Mouse (Mus musculus): ENCODE data around the gene Mrm2. TPM values are rescaled to one million over a fixed set of nuclear protein-coding genes. Genes with fewer than 3 reads are reported as not detected.

Mrm2 gene
- total and polyA plus RNA-seq, 3 experiments = 10.9 to 12.5 (median 11.0) TPM

DNA sequence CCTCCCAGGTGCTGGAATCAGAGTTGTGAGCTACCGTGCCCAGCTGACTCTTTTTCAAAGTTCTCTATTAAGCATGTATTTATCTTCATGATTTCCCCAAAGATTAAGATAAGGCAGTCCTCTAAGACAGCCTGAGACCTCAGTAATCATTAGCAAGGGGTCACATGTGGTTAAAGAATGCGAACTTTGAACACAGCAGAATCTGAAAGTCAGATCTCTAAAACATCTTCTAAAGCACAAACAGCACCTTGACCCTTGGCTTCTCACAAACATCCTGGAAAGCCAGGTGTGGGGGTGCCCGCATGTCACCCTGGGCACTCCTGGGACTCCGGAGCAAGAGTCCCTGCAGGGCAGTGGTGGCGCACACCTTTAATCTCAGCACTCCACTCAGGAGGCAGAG is 32.7 kb upstream of the Mrm2 start:
- intact Hi-C loops (cut with DNase I) = no loop called here
- Histone ChIP-seq H3K79me2 (replicated peaks; ENCODE audit: control insufficient read depth, insufficient read depth, low read length) (peaks cover 1% of the 10 kb centered on the region; the same call in 1 of the 2 replicates), H3K27me3 (ENCODE audit: control insufficient read depth, insufficient read depth, low read length) (no peaks in the 10 kb centered on the region), H3K9ac (ENCODE audit: low read depth, low read length) (no peak overlapping the region), H3K36me3 (ENCODE audit: control insufficient read depth, insufficient read depth, low read length) (no peaks in the 10 kb centered on the region), H3K4me1 (ENCODE audit: control insufficient read depth, insufficient read depth, low read length) (no peaks in the 10 kb centered on the region), H3K4me3 (no peak overlapping the region), H3K27ac (no peak overlapping the region)
- WGBS = 96% methylated on average over 5 of the region's 5 CpGs
- no peak for DNase-seq
- no peak for TF ChIP-seq CTCF (IDR thresholded peaks at IDR 0.05)
- no peak for TF ChIP-seq POLR2A (IDR thresholded peaks at IDR 0.05; ENCODE audit: insufficient read depth, low read depth, low read length)
- TF ChIP-seq EP300 (IDR thresholded peaks at IDR 0.05; ENCODE audit: insufficient read depth, low read depth, low read length) = no peak

DNA sequence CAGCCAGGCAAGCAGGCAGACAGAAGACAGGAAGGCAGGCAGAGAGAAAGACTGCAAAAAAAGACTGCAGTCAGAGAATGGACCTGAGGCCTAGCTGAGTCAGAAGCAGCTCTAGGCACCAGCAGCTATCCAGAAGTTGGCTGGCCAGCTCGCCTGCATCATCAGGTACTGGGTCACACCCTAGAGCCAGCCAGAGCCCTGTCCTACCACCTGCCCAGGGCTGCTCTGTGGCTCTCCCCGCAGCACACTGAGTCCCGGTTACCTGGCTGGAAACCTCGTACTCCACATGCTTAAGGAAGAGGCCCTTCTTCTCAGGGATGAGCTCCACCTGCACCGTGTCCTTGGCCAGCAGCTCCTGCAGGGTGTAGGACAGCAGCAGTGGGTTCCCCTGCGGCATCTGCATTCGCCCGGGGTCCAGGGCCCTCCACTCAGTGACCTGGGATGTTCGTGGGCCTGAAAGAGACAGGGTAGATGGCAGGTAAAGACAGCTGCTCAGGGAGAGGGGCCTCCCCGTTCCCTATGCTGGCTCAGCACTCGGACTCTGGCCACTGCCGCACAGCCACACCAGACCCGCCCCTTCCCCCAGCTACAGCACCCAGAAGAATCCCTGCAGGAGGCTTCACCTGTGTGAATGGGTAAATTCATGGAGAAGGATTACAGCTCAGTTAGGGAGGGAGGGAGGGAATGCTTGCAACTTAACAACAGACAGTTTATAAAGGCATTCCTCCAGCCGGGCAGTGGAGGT is 28.4 kb upstream of the Mrm2 start:
- WGBS = 88% methylated on average over 14 of the region's 14 CpGs
- no peaks in the 10 kb centered on the region for H3K36me3 ChIP-seq (ENCODE audit: control insufficient read depth, insufficient read depth, low read length)
- H3K27ac ChIP-seq = no peak overlapping the region
- H3K4me3 ChIP-seq = no peak overlapping the region
- no peak for TF ChIP-seq EP300 (IDR thresholded peaks at IDR 0.05; ENCODE audit: insufficient read depth, low read depth, low read length)
- no peak for TF ChIP-seq POLR2A (IDR thresholded peaks at IDR 0.05; ENCODE audit: insufficient read depth, low read depth, low read length)
- TF ChIP-seq CTCF (IDR thresholded peaks at IDR 0.05) = no peak
- DNase-seq = no peak
- no peaks in the 10 kb centered on the region for H3K4me1 ChIP-seq (ENCODE audit: control insufficient read depth, insufficient read depth, low read length)
- H3K27me3 ChIP-seq (ENCODE audit: control insufficient read depth, insufficient read depth, low read length) = no peaks in the 10 kb centered on the region
- H3K79me2 ChIP-seq (replicated peaks; ENCODE audit: control insufficient read depth, insufficient read depth, low read length) = no peaks in the 10 kb centered on the region
- intact Hi-C loops (cut with DNase I) = no loop called here
- H3K9ac ChIP-seq (ENCODE audit: low read depth, low read length) = no peak overlapping the region

DNA sequence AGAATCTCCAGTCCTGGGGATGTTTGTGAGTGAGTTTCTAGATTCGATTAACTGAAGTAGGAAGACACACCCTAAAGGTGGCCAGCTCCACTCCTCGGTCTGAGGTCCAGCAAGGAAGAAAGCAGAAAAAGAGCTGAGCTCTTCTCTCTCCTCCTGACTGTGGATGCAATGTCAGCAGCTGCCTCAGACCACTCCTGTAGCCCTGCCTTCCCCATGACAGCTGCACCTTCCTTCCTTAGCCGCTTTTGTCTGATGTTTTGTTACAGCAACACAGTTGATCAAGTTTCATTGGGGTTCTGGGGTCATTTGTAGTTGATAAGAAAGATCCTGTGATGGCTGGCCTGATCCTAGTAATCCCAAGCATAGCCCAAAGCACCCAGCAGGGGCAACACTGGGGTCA is 25.8 kb upstream of the Mrm2 start:
- Histone ChIP-seq H3K27me3 (ENCODE audit: control insufficient read depth, insufficient read depth, low read length) (no peaks in the 10 kb centered on the region), H3K9ac (ENCODE audit: low read depth, low read length) (no peak overlapping the region), H3K79me2 (replicated peaks; ENCODE audit: control insufficient read depth, insufficient read depth, low read length) (no peaks in the 10 kb centered on the region), H3K36me3 (ENCODE audit: control insufficient read depth, insufficient read depth, low read length) (no peaks in the 10 kb centered on the region), H3K27ac (no peak overlapping the region), H3K4me1 (ENCODE audit: control insufficient read depth, insufficient read depth, low read length) (no peaks in the 10 kb centered on the region), H3K4me3 (no peak overlapping the region)
- intact Hi-C loops (cut with DNase I) = no loop called here
- no peak for TF ChIP-seq POLR2A (IDR thresholded peaks at IDR 0.05; ENCODE audit: insufficient read depth, low read depth, low read length)
- TF ChIP-seq CTCF (IDR thresholded peaks at IDR 0.05) = no peak
- no peak for TF ChIP-seq EP300 (IDR thresholded peaks at IDR 0.05; ENCODE audit: insufficient read depth, low read depth, low read length)
- 88% methylated on average over 3 of the region's 3 CpGs for WGBS
- no peak for DNase-seq

DNA sequence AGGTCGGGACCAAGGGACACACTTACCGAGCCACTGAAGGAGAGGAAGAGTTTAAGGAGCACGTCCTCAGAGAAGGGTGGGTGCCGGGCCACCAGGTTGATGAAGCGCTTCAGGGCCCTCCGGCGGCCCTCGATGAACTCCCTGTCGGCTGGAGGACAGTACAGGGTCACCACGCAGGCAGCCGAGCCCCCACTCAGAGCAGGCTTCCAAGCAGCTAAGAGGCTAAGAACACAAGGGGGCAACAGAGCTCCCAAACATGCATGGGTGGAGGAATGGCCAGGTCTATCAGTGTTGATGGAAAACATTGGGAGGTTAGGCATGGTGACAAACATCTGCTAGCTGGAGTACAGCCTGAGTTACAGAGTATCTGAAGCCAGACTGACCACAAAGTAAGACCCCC is 24.2 kb upstream of the Mrm2 start:
- Histone ChIP-seq H3K9ac (ENCODE audit: low read depth, low read length) (no peak overlapping the region), H3K79me2 (replicated peaks; ENCODE audit: control insufficient read depth, insufficient read depth, low read length) (no peaks in the 10 kb centered on the region), H3K27ac (no peak overlapping the region), H3K27me3 (ENCODE audit: control insufficient read depth, insufficient read depth, low read length) (no peaks in the 10 kb centered on the region), H3K36me3 (ENCODE audit: control insufficient read depth, insufficient read depth, low read length) (no peaks in the 10 kb centered on the region), H3K4me3 (no peak overlapping the region), H3K4me1 (ENCODE audit: control insufficient read depth, insufficient read depth, low read length) (no peaks in the 10 kb centered on the region)
- DNase-seq = no peak
- intact Hi-C loops (cut with DNase I) = no loop called here
- no peak for TF ChIP-seq POLR2A (IDR thresholded peaks at IDR 0.05; ENCODE audit: insufficient read depth, low read depth, low read length)
- peak; percentile 24 for TF ChIP-seq CTCF (IDR thresholded peaks at IDR 0.05)
- WGBS = 86% methylated on average over 11 of the region's 11 CpGs

DNA sequence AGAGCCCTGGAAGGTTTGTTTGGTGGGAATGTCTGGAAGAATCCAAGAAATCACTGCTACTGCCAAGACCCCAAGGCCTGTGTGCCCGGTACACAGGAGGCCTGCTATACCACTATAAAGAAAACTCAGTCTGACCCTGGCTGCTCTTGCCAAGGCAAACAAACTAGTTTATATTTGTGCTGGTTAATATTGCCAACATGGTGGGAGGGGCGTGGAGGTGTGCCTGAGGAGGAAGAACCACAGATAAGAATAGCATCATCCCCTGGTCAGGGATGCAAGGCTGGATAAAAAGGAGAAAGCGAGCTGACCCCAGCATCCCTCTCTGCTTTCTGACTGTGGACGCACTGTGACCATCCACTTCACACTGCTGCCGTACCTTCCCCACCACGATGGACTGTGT is 20.7 kb upstream of the Mrm2 start:
- 95% methylated on average over 6 of the region's 6 CpGs for WGBS
- no peaks in the 10 kb centered on the region for H3K4me1 ChIP-seq (ENCODE audit: control insufficient read depth, insufficient read depth, low read length)
- no peak overlapping the region for H3K9ac ChIP-seq (ENCODE audit: low read depth, low read length)
- TF ChIP-seq POLR2A (IDR thresholded peaks at IDR 0.05; ENCODE audit: insufficient read depth, low read depth, low read length) = no peak
- no peak for TF ChIP-seq EP300 (IDR thresholded peaks at IDR 0.05; ENCODE audit: insufficient read depth, low read depth, low read length)
- no peak for TF ChIP-seq CTCF (IDR thresholded peaks at IDR 0.05)
- H3K27me3 ChIP-seq (ENCODE audit: control insufficient read depth, insufficient read depth, low read length) = no peaks in the 10 kb centered on the region
- no peaks in the 10 kb centered on the region for H3K36me3 ChIP-seq (ENCODE audit: control insufficient read depth, insufficient read depth, low read length)
- no peak for DNase-seq
- no peak overlapping the region for H3K27ac ChIP-seq
- no peaks in the 10 kb centered on the region for H3K79me2 ChIP-seq (replicated peaks; ENCODE audit: control insufficient read depth, insufficient read depth, low read length)
- intact Hi-C loops (cut with DNase I) = no loop called here
- no peak overlapping the region for H3K4me3 ChIP-seq

DNA sequence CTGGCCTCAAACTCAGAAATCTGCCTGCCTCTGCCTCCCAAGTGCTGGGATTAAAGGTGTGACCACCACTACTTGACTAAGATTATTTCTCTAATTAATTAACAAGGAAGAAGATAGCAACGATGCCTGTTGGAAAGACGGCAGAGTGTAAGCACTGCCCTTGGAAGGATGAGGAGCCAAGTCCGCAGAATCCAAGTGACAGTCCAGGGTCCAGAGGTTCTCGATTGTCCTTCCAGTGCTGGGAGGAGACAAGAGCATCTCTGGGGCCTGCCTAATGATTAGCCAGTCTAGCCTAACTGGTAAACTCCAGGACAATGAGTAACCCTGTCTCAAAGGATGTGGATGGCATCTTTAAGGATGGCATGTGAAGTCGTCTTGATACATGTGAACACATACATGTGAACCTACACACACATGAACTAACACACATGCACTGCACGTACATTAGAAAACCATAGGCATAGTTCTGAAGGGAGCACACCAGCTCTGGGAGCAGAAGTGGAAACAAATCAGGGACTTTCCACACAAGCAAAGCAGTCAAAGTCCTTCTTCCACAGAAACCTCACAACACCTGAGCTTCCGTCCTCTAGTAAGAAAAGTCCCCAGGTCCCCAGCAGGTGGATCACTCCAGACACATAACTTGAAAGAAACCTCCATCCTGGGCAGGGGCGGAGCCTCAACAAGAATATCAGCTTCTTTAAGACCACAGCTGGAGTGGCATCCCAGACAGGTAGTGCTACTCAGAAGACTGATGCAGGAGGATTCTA is 19.2 kb upstream of the Mrm2 start:
- 92% methylated on average over 8 of the region's 8 CpGs for WGBS
- Histone ChIP-seq H3K4me3 (no peak overlapping the region), H3K4me1 (ENCODE audit: control insufficient read depth, insufficient read depth, low read length) (no peaks in the 10 kb centered on the region), H3K36me3 (ENCODE audit: control insufficient read depth, insufficient read depth, low read length) (no peaks in the 10 kb centered on the region), H3K27me3 (ENCODE audit: control insufficient read depth, insufficient read depth, low read length) (no peaks in the 10 kb centered on the region), H3K79me2 (replicated peaks; ENCODE audit: control insufficient read depth, insufficient read depth, low read length) (no peaks in the 10 kb centered on the region), H3K9ac (ENCODE audit: low read depth, low read length) (no peak overlapping the region), H3K27ac (no peak overlapping the region)
- DNase-seq = no peak
- TF ChIP-seq POLR2A (IDR thresholded peaks at IDR 0.05; ENCODE audit: insufficient read depth, low read depth, low read length) = no peak
- intact Hi-C loops (cut with DNase I) = no loop called here
